Mouse (Mus musculus) heart, postnatal 0 days (tissue): ENCODE measurements around the gene Syngr2.

Source experiments
- CTCF ChIP-seq: IDR thresholded peaks from 2 replicates; pipeline ENCODE4 v1.5.1; 2016; ENCODE audit warnings: antibody characterized with exemption, control low read depth, low read depth
- EP300 ChIP-seq: IDR thresholded peaks from 2 replicates; pipeline ENCODE4 v1.6.1; 2016; ENCODE audit warnings: antibody characterized with exemption, low read depth

GRCm38 (mm10) chr11:117820173-117820572 is 10.7 kb downstream of the Syngr2 start:
- TF ChIP-seq CTCF = no peak
- TF ChIP-seq EP300 = no peak
